Mouse (Mus musculus) CD4-positive helper T cell, adult 2 months (primary cell): ENCODE results near the gene Sap18b.
"Not testable (repeated sequence)": the region's sequence is repeated elsewhere in the genome, so short reads cannot be mapped to it uniquely, and the experiment has no call there.

Source experiments
- DNase-seq: peaks from one replicate; pipeline ENCODE4 v3.0.0-alpha.2; 2012; ENCODE audit warnings: low read depth, missing footprints, low spot score

Sap18b gene

GRCm38 (mm10) chr8:95825162-95825561, at the start of gene Sap18b:
TSS of gene Sap18b (plus strand) at chr8:95825346.
- not testable (repeated sequence) for DNase-seq

GRCm38 (mm10) chr8:95781085-95781484, 44.1 kb upstream of the Sap18b start:
- DNase-seq: no peak

DNA sequence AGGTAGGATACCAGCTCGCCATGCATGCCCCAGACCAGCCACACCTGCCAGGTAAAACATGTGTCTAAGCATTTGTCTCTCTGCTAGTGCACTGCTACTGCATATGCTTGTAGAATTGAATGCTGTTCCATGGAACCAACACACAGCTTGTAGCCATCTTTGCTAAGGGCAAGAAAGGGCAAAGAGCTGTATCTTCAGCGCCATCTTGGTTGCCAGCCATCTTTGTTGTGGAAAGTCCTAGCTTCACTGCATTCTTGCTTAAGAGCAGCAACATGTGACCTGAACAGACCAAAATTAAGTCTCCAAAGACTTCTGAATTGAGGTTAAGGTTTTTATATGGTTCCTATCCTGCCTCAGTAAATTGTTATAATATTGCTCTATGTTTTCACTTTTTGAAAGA, 43.4 kb upstream of the Sap18b start:
- no peak for DNase-seq

DNA sequence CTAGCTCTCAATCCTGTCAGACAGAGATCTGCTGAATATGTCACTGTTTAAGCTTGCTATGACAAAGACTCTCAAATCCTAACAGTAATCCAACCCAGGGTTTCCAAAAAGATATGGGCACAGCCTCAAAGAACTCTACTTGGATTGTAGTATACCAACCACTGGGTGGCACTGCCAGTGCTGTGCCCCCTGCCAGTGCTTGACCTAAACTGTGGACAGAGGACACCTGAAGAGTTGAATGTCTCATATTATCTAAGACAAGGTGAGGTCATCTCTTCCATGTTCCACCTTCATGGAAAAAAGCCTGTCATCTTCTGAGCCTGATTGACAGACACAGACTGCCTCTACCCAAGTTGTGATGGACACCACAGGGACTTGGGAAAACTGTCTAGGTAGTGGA, 42.5 kb upstream of the Sap18b start:
- no peak for DNase-seq

- DNase-seq: no peak
Observed at GRCm38 (mm10) chr8:95785591-95785990, 39.6 kb upstream of the Sap18b start.

GRCm38 (mm10) chr8:95795333-95796061, 29.6 kb upstream of the Sap18b start:
- DNase-seq: not testable (repeated sequence)

DNA sequence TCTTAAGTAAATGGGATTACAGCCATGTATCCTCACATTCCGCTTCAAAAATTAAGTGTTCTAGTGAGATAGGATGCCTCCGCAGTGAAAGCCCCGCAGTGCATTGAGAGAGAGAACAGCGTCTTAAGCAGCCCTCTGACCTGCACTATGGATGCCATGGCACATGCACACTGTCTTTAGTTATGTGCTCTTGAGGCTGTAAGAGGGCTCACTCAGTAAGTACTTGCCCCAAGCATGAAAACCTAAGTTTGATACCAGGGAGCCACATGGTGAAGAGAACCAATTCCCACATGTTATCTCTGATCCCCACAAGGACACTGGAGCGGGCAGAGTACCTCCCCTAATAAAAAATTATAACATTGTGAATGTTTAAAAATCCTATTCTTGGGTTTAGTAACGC, 26.0 kb upstream of the Sap18b start:
- DNase-seq: no peak

DNA sequence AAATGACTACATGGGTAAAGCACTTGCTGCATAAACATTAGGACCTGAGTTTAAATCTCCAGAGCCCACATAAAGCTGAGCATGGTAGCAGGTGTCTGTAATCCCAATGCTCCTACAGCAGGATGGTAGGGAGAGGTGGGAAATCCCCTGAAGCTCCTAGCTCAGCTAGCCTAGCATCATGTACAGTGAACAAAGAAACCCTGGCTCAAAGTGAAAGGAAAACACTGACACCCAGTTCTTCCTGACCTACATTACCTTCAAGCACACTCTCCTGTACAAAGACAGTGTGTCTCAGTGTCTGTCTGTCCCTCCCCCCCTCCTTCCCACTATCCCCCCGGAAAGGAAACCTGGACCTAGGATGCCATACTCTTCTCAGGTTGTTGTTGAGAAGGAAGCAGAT, 25.3 kb upstream of the Sap18b start:
- DNase-seq: peak; percentile 22

- no peak for DNase-seq
Observed at GRCm38 (mm10) chr8:95800353-95800752, 24.8 kb upstream of the Sap18b start.

DNA sequence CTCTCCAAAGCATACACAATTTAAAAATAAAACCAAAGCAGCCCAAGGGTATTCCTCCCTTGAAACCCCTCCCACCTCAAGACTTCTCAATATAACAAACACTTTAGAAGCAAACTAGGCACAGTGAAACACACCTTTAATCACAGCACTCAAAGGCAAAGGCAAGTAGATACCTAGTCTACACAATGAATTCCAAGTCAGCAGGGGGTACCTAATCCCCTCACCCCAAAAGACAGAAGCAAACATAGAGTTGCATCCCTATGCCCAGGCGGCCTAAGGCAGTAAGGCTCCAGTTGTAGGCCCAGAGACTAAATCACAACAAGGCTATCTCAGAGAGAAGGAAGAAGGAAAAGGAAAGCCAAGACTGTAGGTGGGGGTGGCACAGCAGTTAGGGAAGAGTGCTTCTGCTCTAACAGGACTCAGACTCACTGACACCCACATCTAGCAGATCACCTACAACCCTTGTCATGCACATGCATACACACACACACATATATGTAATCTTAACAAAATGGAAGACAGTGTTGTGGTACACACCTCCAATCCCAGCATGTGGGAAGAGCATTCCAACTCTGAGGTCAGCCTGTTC, 23.6 kb upstream of the Sap18b start:
- no peak for DNase-seq

DNA sequence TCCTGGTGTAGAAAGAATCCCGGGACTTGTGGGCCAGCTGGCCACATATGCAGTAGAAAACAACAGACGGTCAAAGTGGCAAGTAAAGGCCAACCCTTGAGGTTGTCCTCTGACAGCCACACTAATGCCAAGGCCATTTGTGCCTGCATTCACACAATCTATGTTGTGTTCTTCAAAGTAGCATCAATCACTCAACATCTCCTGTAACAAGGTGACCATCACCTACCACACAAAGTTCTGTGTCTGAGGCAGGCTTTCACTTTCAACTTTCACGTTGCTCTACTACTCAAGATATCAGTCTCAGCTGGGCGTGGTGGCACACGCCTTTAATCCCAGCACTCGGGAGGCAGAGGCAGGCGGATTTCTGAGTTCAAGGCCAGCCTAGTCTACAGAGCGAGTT, 22.9 kb upstream of the Sap18b start:
- no peak for DNase-seq

- DNase-seq: no peak
Observed at GRCm38 (mm10) chr8:95805482-95805881, 19.7 kb upstream of the Sap18b start.

- no peak for DNase-seq
Observed at GRCm38 (mm10) chr8:95806461-95807191, 18.5 kb upstream of the Sap18b start.

- peak; percentile 99 for DNase-seq
Observed at GRCm38 (mm10) chr8:95807331-95807843, 17.8 kb upstream of the Sap18b start, which contains the start of gene Cnot1. TSS of gene Cnot1 (minus strand) at chr8:95807464.

DNA sequence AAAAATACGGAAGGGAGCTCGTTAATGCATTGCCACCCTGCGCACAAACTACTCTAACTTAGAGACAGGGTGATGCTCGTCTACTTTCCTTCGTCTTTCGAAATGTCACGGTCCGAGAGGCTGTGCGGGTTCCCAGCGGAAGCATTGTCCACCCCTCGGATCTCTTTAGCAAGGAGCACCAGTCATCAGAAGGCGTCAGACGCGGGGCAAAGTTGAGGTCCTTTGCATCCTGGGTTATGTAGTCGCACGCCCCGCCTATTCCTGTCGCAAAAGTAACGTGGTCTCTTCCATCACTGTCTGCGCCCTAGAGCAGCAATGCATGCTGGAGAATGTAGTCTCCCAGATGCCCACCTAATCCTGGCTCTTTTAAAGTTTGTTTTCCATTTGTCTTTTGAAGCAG, 17.3 kb upstream of the Sap18b start:
- peak; percentile 95 for DNase-seq

DNA sequence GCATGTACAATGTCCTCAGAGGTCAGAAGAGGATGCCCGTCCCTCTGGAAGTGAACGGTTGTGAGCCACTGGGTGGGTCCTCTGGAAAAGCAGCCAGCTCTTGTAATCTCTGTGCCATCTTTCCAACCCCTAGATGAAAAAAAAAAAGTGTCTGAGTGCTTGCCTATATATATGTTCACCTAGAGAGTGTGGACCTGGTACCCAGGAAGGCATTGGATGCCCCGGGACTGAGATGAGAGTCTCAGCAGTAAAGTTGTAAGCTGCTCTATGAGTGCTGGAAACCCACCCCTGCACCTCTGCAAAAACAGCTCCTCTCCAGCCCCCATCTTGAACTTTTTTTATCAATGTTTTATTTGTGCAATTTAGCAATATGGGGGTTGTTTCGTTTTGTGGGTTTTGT, 16.5 kb upstream of the Sap18b start:
- DNase-seq: no peak

DNA sequence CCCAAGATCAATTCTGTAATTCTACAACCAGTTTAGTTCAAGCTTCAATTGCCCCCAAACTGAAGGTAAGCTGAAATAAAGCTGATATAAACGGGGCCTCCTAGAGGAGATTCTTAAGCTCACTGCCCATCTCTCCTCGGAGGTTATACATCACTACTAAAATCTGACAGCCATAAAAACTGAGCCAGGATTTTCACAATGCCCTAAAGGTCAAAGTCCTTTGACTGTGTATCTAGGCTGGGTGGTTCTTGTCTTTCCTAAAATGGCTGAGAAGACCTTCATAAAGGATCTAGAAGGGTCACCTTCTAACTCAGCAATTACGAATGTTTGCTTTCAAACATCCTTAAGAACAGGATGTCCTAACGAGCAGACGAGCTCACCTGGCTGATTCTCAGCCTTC, 16.0 kb upstream of the Sap18b start:
- DNase-seq: no peak

- peak; percentile 36 for DNase-seq
Observed at GRCm38 (mm10) chr8:95810184-95810591, 15.0 kb upstream of the Sap18b start.

GRCm38 (mm10) chr8:95816044-95816708, 9.0 kb upstream of the Sap18b start:
- DNase-seq: no peak

DNA sequence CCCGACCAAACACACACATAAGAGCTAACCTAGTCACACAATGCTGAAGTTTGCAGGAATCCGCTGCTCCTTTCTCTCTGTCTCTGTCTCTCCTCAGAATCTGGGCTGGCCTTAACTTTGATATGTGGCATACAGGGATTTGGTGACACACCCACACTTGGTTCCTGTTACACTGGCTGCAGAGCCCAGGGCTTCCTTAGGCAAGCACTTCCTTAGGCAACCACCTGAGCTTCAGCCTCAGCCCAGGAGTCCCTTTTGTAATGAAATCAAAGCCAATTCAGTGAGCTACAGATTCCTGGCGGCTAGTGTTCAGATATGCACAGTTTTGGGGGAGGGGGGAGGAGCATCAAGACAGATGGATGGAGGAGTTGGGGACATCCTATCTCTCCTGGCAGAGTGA, 7.5 kb upstream of the Sap18b start:
- no peak for DNase-seq

GRCm38 (mm10) chr8:95818211-95818610, 6.9 kb upstream of the Sap18b start:
- no peak for DNase-seq

DNA sequence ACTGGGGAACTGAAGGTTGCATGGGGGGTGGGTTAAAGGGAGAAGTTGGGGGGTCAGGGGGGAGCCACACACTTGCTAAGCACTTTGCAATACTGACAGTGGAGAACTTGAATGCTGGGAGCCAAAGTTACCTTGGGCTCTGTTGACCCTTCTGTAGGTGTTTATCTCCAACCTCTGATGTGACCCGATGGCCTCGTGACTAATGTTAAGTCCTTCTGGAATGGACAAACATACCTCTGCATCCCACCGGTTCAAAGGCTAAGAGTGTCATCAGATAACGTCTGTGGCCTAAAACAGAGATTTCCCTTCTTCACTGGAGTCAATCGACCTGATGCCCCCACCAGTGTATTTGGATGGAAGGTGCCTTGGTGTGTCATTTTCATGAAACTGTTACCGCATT, 3.9 kb upstream of the Sap18b start:
- no peak for DNase-seq
